Mouse (Mus musculus): ENCODE measurements around the gene Bmp2k. TPM values are rescaled to one million over a fixed set of nuclear protein-coding genes. Genes with fewer than 3 reads are reported as not detected.

Gene Bmp2k
- polyA plus RNA-seq, 2 experiments: 14.0 to 30.2 TPM

DNA sequence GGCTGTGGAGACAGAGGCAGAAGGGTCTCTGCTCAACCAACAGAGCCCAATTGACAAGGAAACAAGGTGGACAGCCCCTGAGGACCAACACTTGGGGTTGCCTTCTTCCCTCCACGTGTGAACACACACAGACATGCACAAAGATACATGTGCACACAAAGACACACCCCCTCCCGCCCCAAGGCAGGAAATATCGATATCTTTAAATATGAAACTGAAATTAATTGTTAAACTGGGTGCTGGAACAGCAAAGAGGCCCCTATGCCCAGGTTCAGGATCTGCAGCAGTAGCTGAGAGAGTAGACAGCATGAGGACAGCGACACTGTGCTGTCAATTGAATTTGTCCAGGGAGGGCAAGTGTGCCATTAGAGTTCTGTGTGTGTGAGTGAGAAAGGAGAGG, 68.3 kb downstream of the Bmp2k start:
- Histone ChIP-seq H3K4me1 (replicated peaks; ENCODE audit: control insufficient read depth in 2 of 2, insufficient read depth in 2 of 2, low read length in 1 of 2) (no peaks in the 10 kb centered on the region), H3K27me3 (ENCODE audit: control insufficient read depth, insufficient read depth, low read length) (no peaks in the 10 kb centered on the region), H3K4me2 (ENCODE audit: low read depth) (no peak overlapping the region), H3K9ac (replicated peaks) (no peak overlapping the region), H3K9me3 (ENCODE audit: control insufficient read depth, low read length) (no peaks in the 10 kb centered on the region), H3K27ac (no peak overlapping the region), H3K4me3 (ENCODE audit: insufficient read depth in 1 of 2, low read depth in 2 of 2, low read length in 2 of 2) (no peak overlapping the region), H3K36me3 (replicated peaks; ENCODE audit: control insufficient read depth, insufficient read depth, low read depth) (peaks cover 90% of the 10 kb centered on the region)
- no peak for DNase-seq (ENCODE audit: low read depth in 3 of 3, low spot score in 3 of 3)
- WGBS (ENCODE audit: insufficient replicate concordance): 85% methylated on average over 4 of the region's 4 CpGs
- no peak for ATAC-seq (ENCODE audit: insufficient read depth)
- TF ChIP-seq EP300 (IDR thresholded peaks at IDR 0.05; ENCODE audit: low read depth): no peak
- TF ChIP-seq CTCF (IDR thresholded peaks at IDR 0.05; ENCODE audit: low read depth): no peak

DNA sequence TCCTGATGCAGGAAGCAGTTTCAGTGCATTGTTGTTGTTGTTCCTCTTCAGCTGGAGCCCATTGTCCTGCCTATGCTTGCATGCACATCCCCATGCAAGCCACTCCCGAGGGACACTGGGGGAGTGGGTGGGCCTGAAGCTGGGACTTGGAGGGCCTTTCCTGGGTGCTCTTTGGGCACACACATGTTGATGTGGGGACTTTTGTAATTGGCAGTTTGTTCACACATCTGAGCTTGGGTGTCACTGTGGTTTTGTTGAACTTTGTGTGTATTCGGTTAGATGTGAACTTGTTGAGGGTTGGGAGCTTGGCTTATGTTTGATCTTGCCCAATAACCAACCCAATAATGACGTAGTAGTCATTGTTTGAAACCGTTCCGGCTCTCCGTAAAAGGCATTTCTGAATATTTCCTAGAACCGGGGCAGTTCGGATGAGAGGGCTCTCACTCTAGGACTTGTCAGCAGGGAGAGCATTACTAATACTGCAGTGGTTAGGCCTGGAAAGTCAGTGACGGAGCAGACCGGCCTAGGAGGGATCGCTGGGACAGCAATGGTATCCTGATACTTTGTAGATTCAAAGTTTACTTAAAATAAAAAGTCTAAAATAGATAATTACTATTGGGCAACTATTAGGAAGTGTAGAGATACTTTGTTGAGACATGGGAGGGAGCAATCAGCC, 78.1 kb downstream of the Bmp2k start:
- H3K36me3 ChIP-seq (replicated peaks; ENCODE audit: control insufficient read depth, insufficient read depth, low read depth): peaks cover 81% of the 10 kb centered on the region
- no peaks in the 10 kb centered on the region for H3K4me1 ChIP-seq (replicated peaks; ENCODE audit: control insufficient read depth in 2 of 2, insufficient read depth in 2 of 2, low read length in 1 of 2)
- DNase-seq (ENCODE audit: low read depth in 3 of 3, low spot score in 3 of 3) (no peak), ATAC-seq (ENCODE audit: insufficient read depth) (no peak)
- no peak overlapping the region for H3K4me3 ChIP-seq (ENCODE audit: insufficient read depth in 1 of 2, low read depth in 2 of 2, low read length in 2 of 2)
- H3K9me3 ChIP-seq (ENCODE audit: control insufficient read depth, low read length): no peaks in the 10 kb centered on the region
- H3K9ac ChIP-seq (replicated peaks): no peak overlapping the region
- TF ChIP-seq EP300 (IDR thresholded peaks at IDR 0.05; ENCODE audit: low read depth): no peak
- no peak for TF ChIP-seq CTCF (IDR thresholded peaks at IDR 0.05; ENCODE audit: low read depth)
- WGBS (ENCODE audit: insufficient replicate concordance): 92% methylated on average over 11 of the region's 11 CpGs
- H3K27me3 ChIP-seq (ENCODE audit: control insufficient read depth, insufficient read depth, low read length): no peaks in the 10 kb centered on the region
- H3K27ac ChIP-seq: no peak overlapping the region
- no peak overlapping the region for H3K4me2 ChIP-seq (ENCODE audit: low read depth)

DNA sequence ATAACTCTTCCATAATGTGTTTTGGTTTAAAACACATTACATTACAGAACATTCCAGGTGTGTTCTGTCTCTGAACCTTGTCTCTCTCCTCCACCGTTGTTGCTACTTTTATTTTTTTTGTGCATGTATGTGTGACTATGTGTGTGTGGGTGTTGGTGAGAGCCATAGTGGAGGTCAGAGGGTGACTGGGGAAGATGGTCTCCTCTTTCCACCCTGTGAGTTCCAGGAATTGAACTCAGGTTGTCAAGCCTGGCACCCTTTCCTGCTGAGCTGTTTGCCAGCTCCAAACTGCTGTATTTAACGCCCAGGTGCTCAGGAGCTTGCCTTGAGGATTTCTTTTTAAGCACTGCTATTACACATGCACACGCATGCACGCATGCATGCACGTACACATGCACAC, 78.7 kb downstream of the Bmp2k start:
- DNase-seq (ENCODE audit: low read depth in 3 of 3, low spot score in 3 of 3) (no peak), ATAC-seq (ENCODE audit: insufficient read depth) (no peak)
- H3K4me3 ChIP-seq (ENCODE audit: insufficient read depth in 1 of 2, low read depth in 2 of 2, low read length in 2 of 2): no peak overlapping the region
- no peak overlapping the region for H3K4me2 ChIP-seq (ENCODE audit: low read depth)
- no peak for TF ChIP-seq EP300 (IDR thresholded peaks at IDR 0.05; ENCODE audit: low read depth)
- no peak for TF ChIP-seq CTCF (IDR thresholded peaks at IDR 0.05; ENCODE audit: low read depth)
- H3K9me3 ChIP-seq (ENCODE audit: control insufficient read depth, low read length): no peaks in the 10 kb centered on the region
- no peaks in the 10 kb centered on the region for H3K4me1 ChIP-seq (replicated peaks; ENCODE audit: control insufficient read depth in 2 of 2, insufficient read depth in 2 of 2, low read length in 1 of 2)
- no peaks in the 10 kb centered on the region for H3K27me3 ChIP-seq (ENCODE audit: control insufficient read depth, insufficient read depth, low read length)
- 96% methylated on average over 5 of the region's 5 CpGs for WGBS (ENCODE audit: insufficient replicate concordance)
- H3K9ac ChIP-seq (replicated peaks): no peak overlapping the region
- H3K36me3 ChIP-seq (replicated peaks; ENCODE audit: control insufficient read depth, insufficient read depth, low read depth): peaks cover 80% of the 10 kb centered on the region
- H3K27ac ChIP-seq: no peak overlapping the region

DNA sequence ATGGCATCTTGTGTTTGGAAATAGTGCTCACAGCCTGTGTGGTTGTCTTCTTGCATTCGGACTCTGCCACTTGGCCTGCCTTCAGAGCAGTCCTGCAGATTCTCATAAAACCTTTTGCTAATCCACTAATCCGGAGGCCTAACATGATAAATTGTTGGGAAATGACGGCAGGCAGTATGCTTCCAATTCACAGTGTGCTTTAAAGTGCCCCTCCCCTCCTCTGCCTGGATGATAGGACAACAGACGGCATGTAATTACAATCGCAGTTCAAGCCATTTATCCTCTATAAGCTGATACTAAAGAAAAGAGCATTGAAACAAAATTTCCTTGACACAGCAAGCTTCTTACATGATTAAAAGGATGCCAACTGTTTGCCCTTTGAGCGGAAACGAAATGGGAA, 80.2 kb downstream of the Bmp2k start:
- Histone ChIP-seq H3K4me3 (ENCODE audit: insufficient read depth in 1 of 2, low read depth in 2 of 2, low read length in 2 of 2) (no peak overlapping the region), H3K4me1 (replicated peaks; ENCODE audit: control insufficient read depth in 2 of 2, insufficient read depth in 2 of 2, low read length in 1 of 2) (no peaks in the 10 kb centered on the region), H3K4me2 (ENCODE audit: low read depth) (no peak overlapping the region), H3K9ac (replicated peaks) (no peak overlapping the region), H3K9me3 (ENCODE audit: control insufficient read depth, low read length) (no peaks in the 10 kb centered on the region), H3K36me3 (replicated peaks; ENCODE audit: control insufficient read depth, insufficient read depth, low read depth) (peaks cover 88% of the 10 kb centered on the region), H3K27me3 (ENCODE audit: control insufficient read depth, insufficient read depth, low read length) (no peaks in the 10 kb centered on the region), H3K27ac (no peak overlapping the region)
- ATAC-seq (ENCODE audit: insufficient read depth) (no peak), DNase-seq (ENCODE audit: low read depth in 3 of 3, low spot score in 3 of 3) (no peak)
- 89% methylated on average over 7 of the region's 7 CpGs for WGBS (ENCODE audit: insufficient replicate concordance)
- TF ChIP-seq CTCF (IDR thresholded peaks at IDR 0.05; ENCODE audit: low read depth) (no peak), EP300 (IDR thresholded peaks at IDR 0.05; ENCODE audit: low read depth) (no peak)

DNA sequence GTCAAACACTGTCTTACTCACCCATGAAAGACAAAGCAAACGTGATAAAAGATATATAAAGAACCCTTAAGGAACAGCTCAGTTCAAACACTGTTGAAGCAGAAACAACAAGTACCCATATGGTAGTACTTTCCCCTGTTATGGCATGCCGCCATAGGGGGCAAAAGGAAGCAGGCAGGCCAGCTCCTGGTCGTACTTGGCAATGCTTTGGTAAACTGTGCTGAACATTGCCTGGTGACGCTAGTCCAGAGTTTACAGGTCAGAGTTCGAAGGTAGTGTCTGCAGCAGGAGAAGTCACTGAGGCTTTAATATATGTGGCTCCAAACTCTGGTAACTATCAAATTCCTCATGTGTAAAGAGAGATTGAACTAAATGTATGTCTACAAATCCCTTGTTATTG, 81.2 kb downstream of the Bmp2k start:
- WGBS (ENCODE audit: insufficient replicate concordance): 84% methylated on average over 5 of the region's 5 CpGs
- ATAC-seq (ENCODE audit: insufficient read depth): no peak
- peaks cover 90% of the 10 kb centered on the region for H3K36me3 ChIP-seq (replicated peaks; ENCODE audit: control insufficient read depth, insufficient read depth, low read depth)

More for the DNA sequence above, 81.2 kb downstream of the Bmp2k start:
- H3K9ac ChIP-seq (replicated peaks): no peak overlapping the region
- no peak for DNase-seq (ENCODE audit: low read depth in 3 of 3, low spot score in 3 of 3)
- H3K9me3 ChIP-seq (ENCODE audit: control insufficient read depth, low read length): no peaks in the 10 kb centered on the region
- TF ChIP-seq EP300 (IDR thresholded peaks at IDR 0.05; ENCODE audit: low read depth) (no peak), CTCF (IDR thresholded peaks at IDR 0.05; ENCODE audit: low read depth) (no peak)
- H3K4me1 ChIP-seq (replicated peaks; ENCODE audit: control insufficient read depth in 2 of 2, insufficient read depth in 2 of 2, low read length in 1 of 2): no peaks in the 10 kb centered on the region
- no peaks in the 10 kb centered on the region for H3K27me3 ChIP-seq (ENCODE audit: control insufficient read depth, insufficient read depth, low read length)
- no peak overlapping the region for H3K4me2 ChIP-seq (ENCODE audit: low read depth)
- H3K4me3 ChIP-seq (ENCODE audit: insufficient read depth in 1 of 2, low read depth in 2 of 2, low read length in 2 of 2): no peak overlapping the region
- no peak overlapping the region for H3K27ac ChIP-seq
